Mouse (Mus musculus): ENCODE measurements around the gene Grxcr1. TPM values are rescaled to one million over a fixed set of nuclear protein-coding genes. Genes with fewer than 3 reads are reported as not detected.
A peak's percentile ranks its signal among the peaks of the same experiment; 100 is the strongest.

The Grxcr1 gene
- polyA plus RNA-seq, 1 experiment from 2014 or later, result not detected

GRCm38 (mm10) chr5:68086535-68087098 is 55.0 kb downstream of the Grxcr1 start:
- Histone ChIP-seq H3K27ac (ENCODE audit: low read depth) (no peak overlapping the region), H3K4me3 (ENCODE audit: low read depth, low read length) (no peak overlapping the region), H3K4me1 (ENCODE audit: insufficient read depth) (no peaks in the 10 kb centered on the region), H3K36me3 (ENCODE audit: insufficient read depth) (no peaks in the 10 kb centered on the region), H3K4me2 (no peak overlapping the region), H3K27me3 (ENCODE audit: insufficient read depth, low read length) (no peaks in the 10 kb centered on the region), H3K9me3 (ENCODE audit: low read depth, low read length) (no peaks in the 10 kb centered on the region), H3K9ac (no peak overlapping the region)
- ATAC-seq (ENCODE audit: insufficient read depth) (no peak), DNase-seq (no peak)
- 72% methylated on average over 7 of the region's 7 CpGs for WGBS
- TF ChIP-seq CTCF (IDR thresholded peaks at IDR 0.05; ENCODE audit: low read depth), result no peak

DNA sequence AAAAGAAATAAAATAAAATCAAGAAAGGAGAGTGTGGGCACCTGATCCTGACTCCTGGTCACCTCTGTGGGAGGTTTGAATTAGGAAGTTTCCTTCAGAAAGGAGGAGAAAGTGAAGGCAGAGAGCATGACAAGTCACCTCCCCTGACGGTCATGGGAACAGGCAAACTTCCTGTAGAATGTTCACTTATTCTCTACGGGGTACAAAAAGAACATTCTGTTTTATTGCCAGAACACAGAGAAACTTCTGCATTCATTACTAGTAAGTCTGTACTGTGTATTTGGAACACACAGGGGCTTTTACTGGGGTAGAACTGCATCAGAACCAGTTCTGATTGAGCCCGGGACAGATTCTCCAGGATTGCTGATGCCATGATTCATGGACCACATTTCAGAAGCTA is 55.5 kb downstream of the Grxcr1 start:
- no peaks in the 10 kb centered on the region for H3K36me3 ChIP-seq (ENCODE audit: insufficient read depth)
- no peak for ATAC-seq (ENCODE audit: insufficient read depth)
- WGBS, result 82% methylated on average over 3 of the region's 3 CpGs

GRCm38 (mm10) chr5:68093085-68093484 is 61.5 kb downstream of the Grxcr1 start:
- Histone ChIP-seq H3K27ac (ENCODE audit: low read depth) (no peak overlapping the region), H3K4me2 (no peak overlapping the region), H3K4me3 (ENCODE audit: low read depth, low read length) (no peak overlapping the region), H3K36me3 (ENCODE audit: insufficient read depth) (no peaks in the 10 kb centered on the region), H3K9me3 (ENCODE audit: low read depth, low read length) (no peaks in the 10 kb centered on the region), H3K4me1 (ENCODE audit: insufficient read depth) (no peaks in the 10 kb centered on the region), H3K9ac (no peak overlapping the region), H3K27me3 (ENCODE audit: insufficient read depth, low read length) (no peaks in the 10 kb centered on the region)
- DNase-seq (no peak), ATAC-seq (ENCODE audit: insufficient read depth) (no peak)
- 52% methylated on average over 2 of the region's 2 CpGs for WGBS
- TF ChIP-seq CTCF (IDR thresholded peaks at IDR 0.05; ENCODE audit: low read depth), result no peak

More for the DNA sequence above, 55.5 kb downstream of the Grxcr1 start:
- Histone ChIP-seq H3K4me3 (ENCODE audit: low read depth, low read length) (no peak overlapping the region), H3K9me3 (ENCODE audit: low read depth, low read length) (no peaks in the 10 kb centered on the region), H3K27me3 (ENCODE audit: insufficient read depth, low read length) (no peaks in the 10 kb centered on the region), H3K9ac (no peak overlapping the region), H3K27ac (ENCODE audit: low read depth) (no peak overlapping the region), H3K4me1 (ENCODE audit: insufficient read depth) (no peaks in the 10 kb centered on the region), H3K4me2 (no peak overlapping the region)
- TF ChIP-seq CTCF (IDR thresholded peaks at IDR 0.05; ENCODE audit: low read depth), result no peak
- no peak for DNase-seq

DNA sequence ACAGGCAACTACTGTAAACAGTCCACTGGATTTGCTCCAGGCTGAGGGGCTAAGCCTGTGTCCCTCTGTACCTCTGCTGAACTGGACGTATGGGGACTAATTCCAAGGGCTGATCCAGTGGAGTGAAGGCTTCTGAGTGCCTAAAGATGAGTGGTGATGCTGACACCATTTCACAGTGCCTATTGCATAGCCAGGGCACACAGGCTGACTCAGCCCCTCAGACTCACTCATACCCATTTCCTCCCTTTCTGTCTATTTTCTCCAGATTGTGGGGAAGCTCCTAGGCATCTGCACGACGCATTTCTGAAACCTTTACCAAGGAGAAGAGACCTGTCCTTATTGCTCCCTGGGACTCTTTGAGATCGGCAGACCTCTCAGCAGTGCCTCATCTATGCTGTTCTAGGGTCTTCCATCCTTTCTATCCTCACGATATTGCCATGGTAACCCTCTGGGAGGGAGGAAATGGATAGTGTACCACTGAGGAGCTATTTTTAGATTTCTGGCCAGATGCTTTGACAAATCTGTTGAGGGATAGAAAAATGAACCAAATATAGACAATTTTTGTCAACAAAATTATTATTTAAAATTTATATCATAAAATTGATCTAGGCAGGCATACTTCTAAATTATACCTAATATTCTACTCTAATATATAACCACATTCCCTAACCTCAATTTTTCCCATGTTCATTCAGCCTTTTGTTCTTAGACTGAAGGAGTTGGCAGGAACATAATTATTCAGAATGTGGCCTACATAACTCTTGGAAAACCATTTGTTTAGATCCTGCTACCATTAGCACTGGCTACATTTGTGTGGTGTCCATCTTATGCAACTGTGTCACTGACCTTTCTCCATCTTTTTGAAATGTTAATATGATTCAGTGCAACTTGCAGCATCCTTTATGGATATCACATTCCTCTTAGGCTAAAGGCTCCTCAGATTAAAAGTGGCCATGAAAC is 66.3 kb downstream of the Grxcr1 start:
- no peak for TF ChIP-seq CTCF (IDR thresholded peaks at IDR 0.05; ENCODE audit: low read depth)
- Histone ChIP-seq H3K36me3 (ENCODE audit: insufficient read depth) (no peaks in the 10 kb centered on the region), H3K4me3 (ENCODE audit: low read depth, low read length) (no peak overlapping the region), H3K27me3 (ENCODE audit: insufficient read depth, low read length) (no peaks in the 10 kb centered on the region), H3K4me1 (ENCODE audit: insufficient read depth) (no peaks in the 10 kb centered on the region), H3K4me2 (no peak overlapping the region), H3K9ac (no peak overlapping the region), H3K9me3 (ENCODE audit: low read depth, low read length) (no peaks in the 10 kb centered on the region), H3K27ac (ENCODE audit: low read depth) (no peak overlapping the region)
- DNase-seq, result no peak
- 78% methylated on average over 5 of the region's 5 CpGs for WGBS
- ATAC-seq (ENCODE audit: insufficient read depth), result no peak

- H3K4me1 ChIP-seq (ENCODE audit: insufficient read depth), result no peaks in the 10 kb centered on the region
- H3K4me3 ChIP-seq (ENCODE audit: low read depth, low read length), result no peak overlapping the region
- no peak overlapping the region for H3K27ac ChIP-seq (ENCODE audit: low read depth)
- ATAC-seq (ENCODE audit: insufficient read depth) (no peak), DNase-seq (peak; percentile 45)
- H3K36me3 ChIP-seq (ENCODE audit: insufficient read depth), result no peaks in the 10 kb centered on the region
- H3K9me3 ChIP-seq (ENCODE audit: low read depth, low read length), result no peaks in the 10 kb centered on the region
- 60% methylated on average over 6 of the region's 6 CpGs for WGBS
- peak; percentile 31 for TF ChIP-seq CTCF (IDR thresholded peaks at IDR 0.05; ENCODE audit: low read depth)
- H3K4me2 ChIP-seq, result no peak overlapping the region
- no peaks in the 10 kb centered on the region for H3K27me3 ChIP-seq (ENCODE audit: insufficient read depth, low read length)
- no peak overlapping the region for H3K9ac ChIP-seq
Observed at GRCm38 (mm10) chr5:68112430-68113036, 80.9 kb downstream of the Grxcr1 start.

DNA sequence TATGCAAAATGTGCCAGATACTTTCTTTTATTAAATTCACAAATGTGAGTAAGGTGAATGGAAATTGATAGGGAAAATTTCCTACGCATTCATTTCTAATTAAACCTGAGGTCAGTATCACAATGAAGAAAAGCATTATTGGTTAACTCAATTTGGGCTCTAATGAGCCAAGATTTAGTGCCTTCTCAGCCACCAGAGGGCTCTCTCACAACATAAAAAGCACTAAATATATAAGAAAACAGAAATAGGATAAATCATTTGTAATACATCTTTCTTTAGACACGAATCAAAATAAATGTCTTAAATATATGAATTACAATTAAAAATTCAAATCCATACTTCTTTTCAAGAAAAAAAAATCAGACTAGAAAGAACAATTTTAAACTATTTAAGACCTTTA is 89.2 kb downstream of the Grxcr1 start:
- no peaks in the 10 kb centered on the region for H3K4me1 ChIP-seq (ENCODE audit: insufficient read depth)
- no peaks in the 10 kb centered on the region for H3K9me3 ChIP-seq (ENCODE audit: low read depth, low read length)
- no peaks in the 10 kb centered on the region for H3K36me3 ChIP-seq (ENCODE audit: insufficient read depth)
- TF ChIP-seq CTCF (IDR thresholded peaks at IDR 0.05; ENCODE audit: low read depth), result peak; percentile 47
- H3K9ac ChIP-seq, result no peak overlapping the region
- no peaks in the 10 kb centered on the region for H3K27me3 ChIP-seq (ENCODE audit: insufficient read depth, low read length)
- ATAC-seq (ENCODE audit: insufficient read depth), result no peak
- WGBS, result 32% methylated on average over 2 of the region's 2 CpGs
- peak; percentile 55 for DNase-seq
- no peak overlapping the region for H3K27ac ChIP-seq (ENCODE audit: low read depth)
- no peak overlapping the region for H3K4me2 ChIP-seq
- H3K4me3 ChIP-seq (ENCODE audit: low read depth, low read length), result no peak overlapping the region

GRCm38 (mm10) chr5:68122883-68123282 is 91.2 kb downstream of the Grxcr1 start:
- H3K4me2 ChIP-seq, result no peak overlapping the region
- no peaks in the 10 kb centered on the region for H3K9me3 ChIP-seq (ENCODE audit: low read depth, low read length)
- ATAC-seq (ENCODE audit: insufficient read depth), result no peak
- no peak overlapping the region for H3K27ac ChIP-seq (ENCODE audit: low read depth)
- 76% methylated on average over 3 of the region's 3 CpGs for WGBS
- no peaks in the 10 kb centered on the region for H3K27me3 ChIP-seq (ENCODE audit: insufficient read depth, low read length)
- DNase-seq, result no peak
- no peaks in the 10 kb centered on the region for H3K36me3 ChIP-seq (ENCODE audit: insufficient read depth)
- no peak overlapping the region for H3K4me3 ChIP-seq (ENCODE audit: low read depth, low read length)
- H3K4me1 ChIP-seq (ENCODE audit: insufficient read depth), result no peaks in the 10 kb centered on the region
- TF ChIP-seq CTCF (IDR thresholded peaks at IDR 0.05; ENCODE audit: low read depth), result no peak
- H3K9ac ChIP-seq, result no peak overlapping the region
